Mouse (Mus musculus) CH12.LX (cell line): ENCODE measurements at regions not wholly inside any gene's neighbourhood (a gene's known extent, or its start where the extent isn't known, plus 50 kb on each side); places are given as distances from the start of the nearest gene placed in this dataset.

Experiments used
- DNase-seq: peaks from one replicate; pipeline ENCODE4 v3.0.0-alpha.2; 2013; ENCODE audit errors: extremely low read depth
- H3K27ac ChIP-seq: 2 replicates; pipeline ENCODE4 v1.5.1; 2012; ENCODE audit warnings: low read depth, mild to moderate bottlenecking, control low read depth, moderate library complexity; ENCODE audit not compliant: insufficient read depth
- H3K27me3 ChIP-seq: replicated peaks from 2 replicates; pipeline ENCODE3; 2012; ENCODE audit warnings: inconsistent platforms
- H3K36me3 ChIP-seq, 2 experiments: replicated peaks in 1 of 2; 2 replicates each; pipeline versions ENCODE3 to v1.6.1; 2012; ENCODE audit warnings: inconsistent platforms in 1 of 2, low read length in 1 of 2, mild to moderate bottlenecking in 1 of 2, mixed read lengths in 1 of 2, moderate library complexity in 1 of 2; ENCODE audit not compliant: control insufficient read depth in 1 of 2, insufficient read depth in 1 of 2
- H3K4me1 ChIP-seq, 2 experiments: 2 replicates each; pipeline ENCODE4 v1.6.1; 2012; ENCODE audit warnings: inconsistent platforms in 1 of 2, moderate library complexity in 1 of 2; ENCODE audit not compliant: insufficient read depth in 2 of 2, control insufficient read depth in 1 of 2
- H3K4me2 ChIP-seq: 2 replicates; pipeline ENCODE4 v1.6.1; 2012; ENCODE audit warnings: low read depth, mild to moderate bottlenecking, control low read depth; ENCODE audit not compliant: poor library complexity, insufficient read depth, severe bottlenecking
- H3K4me3 ChIP-seq, 3 experiments: fragments of 150-350 bp in 1 of 3; sonication (generic) in 1 of 3; replicated peaks in 1 of 3; 2 replicates each; pipeline versions ENCODE3 to v1.5.1; 2011 to 2012; ENCODE audit warnings: low read depth in 2 of 3, low read length in 2 of 3, mild to moderate bottlenecking in 2 of 3, moderate library complexity in 2 of 3, control low read depth in 1 of 3, improper control_type of control experiment in 1 of 3, inconsistent platforms in 1 of 3, mixed read lengths in 1 of 3; ENCODE audit not compliant: poor library complexity in 1 of 3
- H3K79me2 ChIP-seq: replicated peaks from 2 replicates; pipeline ENCODE4 v1.6.1; 2012; ENCODE audit warnings: mild to moderate bottlenecking, moderate library complexity; ENCODE audit not compliant: control insufficient read depth, poor library complexity, insufficient read depth, severe bottlenecking; ENCODE audit errors: extremely low read depth
- H3K9ac ChIP-seq: 2 replicates; pipeline ENCODE4 v1.6.1; 2012; ENCODE audit warnings: low read depth, mild to moderate bottlenecking, control low read depth, moderate library complexity; ENCODE audit not compliant: insufficient read depth
- H3K9me3 ChIP-seq: replicated peaks from 2 replicates; pipeline ENCODE3; 2012; ENCODE audit warnings: low read length, inconsistent platforms, mixed read lengths
- BHLHE40 ChIP-seq: IDR thresholded peaks from 2 replicates; pipeline ENCODE4 v1.6.1; 2011; ENCODE audit warnings: mild to moderate bottlenecking, low read depth, low read length, improper control_type of control experiment
- CHD2 ChIP-seq: IDR thresholded peaks from 2 replicates; pipeline ENCODE4 v1.6.1; 2011; ENCODE audit warnings: low read length, improper control_type of control experiment
- CTCF ChIP-seq, 2 experiments: IDR thresholded peaks in 1 of 2; conservative IDR thresholded peaks in 1 of 2; 2 replicates each; pipeline ENCODE4 v1.5.1; 2011 to 2012; ENCODE audit warnings: low read depth in 2 of 2, low read length in 2 of 2, improper control_type of control experiment in 1 of 2, inconsistent platforms in 1 of 2, mild to moderate bottlenecking in 1 of 2, moderate library complexity in 1 of 2
- E2F4 ChIP-seq: IDR thresholded peaks from 2 replicates; pipeline ENCODE4 v1.6.1; 2011; ENCODE audit warnings: low read depth, low read length, improper control_type of control experiment; ENCODE audit not compliant: insufficient replicate concordance
- ELF1 ChIP-seq: IDR thresholded peaks from 2 replicates; pipeline ENCODE4 v1.6.1; 2014; ENCODE audit warnings: low read depth, mild to moderate bottlenecking, inconsistent platforms, low read length, improper control_type of control experiment
- EP300 ChIP-seq: IDR thresholded peaks from 2 replicates; pipeline ENCODE4 v1.6.1; 2011; ENCODE audit warnings: low read length, improper control_type of control experiment
- ETS1 ChIP-seq: conservative IDR thresholded peaks from 2 replicates; pipeline ENCODE4 v1.6.1; 2012; ENCODE audit warnings: low read depth, mild to moderate bottlenecking, inconsistent platforms, low read length, improper control_type of control experiment, moderate library complexity
- GABPA ChIP-seq: IDR thresholded peaks from 2 replicates; pipeline ENCODE4 v1.6.1; 2012; ENCODE audit warnings: low read depth, low read length, improper control_type of control experiment, inconsistent platforms; ENCODE audit not compliant: insufficient replicate concordance
- HCFC1 ChIP-seq: IDR thresholded peaks from 2 replicates; pipeline ENCODE4 v1.6.1; 2012; ENCODE audit warnings: low read depth, mild to moderate bottlenecking, inconsistent platforms, low read length, improper control_type of control experiment
- IRF4 ChIP-seq: IDR thresholded peaks from 2 replicates; pipeline ENCODE4 v1.6.1; 2014; ENCODE audit warnings: low read depth, mild to moderate bottlenecking, inconsistent platforms, low read length, improper control_type of control experiment
- JUN ChIP-seq: IDR thresholded peaks from 2 replicates; pipeline ENCODE4 v1.6.1; 2011; ENCODE audit warnings: low read depth, mild to moderate bottlenecking, low read length, improper control_type of control experiment, moderate library complexity; ENCODE audit not compliant: insufficient read depth
- KAT2A ChIP-seq: IDR thresholded peaks from 2 replicates; pipeline ENCODE4 v1.6.1; 2012; ENCODE audit warnings: low read length, improper control_type of control experiment, inconsistent platforms; ENCODE audit not compliant: insufficient replicate concordance
- MAFK ChIP-seq: IDR thresholded peaks from 2 replicates; pipeline ENCODE4 v1.6.1; 2011; ENCODE audit warnings: low read length, improper control_type of control experiment; ENCODE audit not compliant: insufficient replicate concordance
- MAX ChIP-seq: IDR thresholded peaks from 2 replicates; pipeline ENCODE4 v1.6.1; 2011; ENCODE audit warnings: low read length, improper control_type of control experiment
- MAZ ChIP-seq: IDR thresholded peaks from 2 replicates; pipeline ENCODE4 v1.6.1; 2012; ENCODE audit warnings: low read depth, mild to moderate bottlenecking, inconsistent platforms, low read length, improper control_type of control experiment, moderate library complexity
- MXI1 ChIP-seq: IDR thresholded peaks from 2 replicates; pipeline ENCODE4 v1.6.1; 2011; ENCODE audit warnings: mild to moderate bottlenecking, low read depth, low read length, improper control_type of control experiment
- NELFE ChIP-seq: IDR thresholded peaks from 2 replicates; pipeline ENCODE4 v1.6.1; 2011; ENCODE audit warnings: low read depth, low read length, improper control_type of control experiment
- NRF1 ChIP-seq: IDR thresholded peaks from 2 replicates; pipeline ENCODE4 v1.6.1; 2014; ENCODE audit warnings: low read depth, mild to moderate bottlenecking, inconsistent platforms, low read length, improper control_type of control experiment, moderate library complexity
- PAX5 ChIP-seq: IDR thresholded peaks from 2 replicates; pipeline ENCODE4 v1.6.1; 2012; ENCODE audit warnings: low read length, inconsistent platforms, mixed read lengths
- POLR2A ChIP-seq: IDR thresholded peaks from 2 replicates; pipeline ENCODE4 v1.6.1; 2011; ENCODE audit warnings: low read depth, mild to moderate bottlenecking, improper control_type of control experiment, low read length
- POLR2AphosphoS2 ChIP-seq: IDR thresholded peaks from 2 replicates; pipeline ENCODE4 v1.6.1; 2011; ENCODE audit warnings: low read depth, low read length, improper control_type of control experiment
- RCOR1 ChIP-seq: conservative IDR thresholded peaks from 2 replicates; pipeline ENCODE4 v1.6.1; 2012; ENCODE audit warnings: low read depth, mild to moderate bottlenecking, inconsistent platforms, low read length, improper control_type of control experiment
- TBP ChIP-seq: conservative IDR thresholded peaks from 2 replicates; pipeline ENCODE4 v1.6.1; 2011; ENCODE audit warnings: low read depth, low read length, improper control_type of control experiment
- TCF12 ChIP-seq: IDR thresholded peaks from 2 replicates; pipeline ENCODE4 v1.6.1; 2014; ENCODE audit warnings: low read depth, mild to moderate bottlenecking, inconsistent platforms, low read length, improper control_type of control experiment
- UBTF ChIP-seq: IDR thresholded peaks from 2 replicates; pipeline ENCODE4 v1.6.1; 2012; ENCODE audit warnings: low read depth, mild to moderate bottlenecking, inconsistent platforms, low read length, improper control_type of control experiment, moderate library complexity
- USF2 ChIP-seq: conservative IDR thresholded peaks from 2 replicates; pipeline ENCODE4 v1.6.1; 2011; ENCODE audit warnings: low read depth, low read length, improper control_type of control experiment
- ZKSCAN1 ChIP-seq: IDR thresholded peaks from 2 replicates; pipeline ENCODE4 v1.6.1; 2012; ENCODE audit warnings: low read depth, inconsistent platforms, low read length, improper control_type of control experiment, borderline replicate concordance
- ZMIZ1 ChIP-seq: IDR thresholded peaks from 2 replicates; pipeline ENCODE4 v1.6.1; 2012; ENCODE audit warnings: low read depth, mild to moderate bottlenecking, inconsistent platforms, low read length, improper control_type of control experiment
- ZNF384 ChIP-seq: IDR thresholded peaks from 2 replicates; pipeline ENCODE4 v1.6.1; 2012; ENCODE audit warnings: low read depth, low read length, improper control_type of control experiment, inconsistent platforms
- dilution Hi-C: fragments of 300-500 bp; cut with MboI; formaldehyde crosslinking; loops from 2 replicates; pipeline ENCODE4 v1.14.3; 2020; ENCODE audit warnings: low sequenced_read_pairs; ENCODE audit not compliant: extremely low pct_unique_long_range_greater_than_20kb, extremely low pct_ligation_motif_present
- in situ Hi-C: fragments of 300-500 bp; cut with MboI; formaldehyde crosslinking; loops from 3 replicates; pipeline ENCODE4 v1.14.3; 2019; ENCODE audit warnings: low sequenced_read_pairs, low pct_ligation_motif_present, low pct_unique_long_range_greater_than_20kb, mixed read lengths

GRCm38 (mm10) chr13:16211482-16211881, 199.8 kb downstream of the Inhba start:
- Histone ChIP-seq H3K9ac (no peak overlapping the region), H3K4me2 (no peak overlapping the region), H3K36me3 (no peaks in the 10 kb centered on the region), H3K27ac (no peak overlapping the region), H3K4me1 (no peaks in the 10 kb centered on the region), H3K4me3 (no peak overlapping the region), H3K9me3 (no peaks in the 10 kb centered on the region), H3K27me3 (no peaks in the 10 kb centered on the region), H3K79me2 (no peaks in the 10 kb centered on the region)
- in situ Hi-C loops: no loop called here
- no peak for DNase-seq
- TF ChIP-seq USF2 (no peak), ELF1 (no peak), RCOR1 (no peak), TBP (no peak), PAX5 (no peak), TCF12 (no peak), ZKSCAN1 (no peak), MAZ (no peak), E2F4 (no peak), CTCF (conservative IDR thresholded peaks at IDR 0.05 in 1 of 2, IDR thresholded peaks at IDR 0.05 in 1 of 2; ENCODE audit: low read depth in 2 of 2, low read length in 2 of 2) (no peak), MXI1 (no peak), KAT2A (no peak), MAX (no peak), POLR2A (no peak), UBTF (no peak), CHD2 (no peak), MAFK (no peak), IRF4 (no peak), NELFE (no peak), ETS1 (no peak)
- dilution Hi-C loops: no loop called here

GRCm38 (mm10) chr13:16219877-16220276, 208.2 kb downstream of the Inhba start:
- TF ChIP-seq GABPA (no peak), NELFE (no peak), POLR2AphosphoS2 (no peak), NRF1 (no peak), JUN (no peak), TBP (no peak), BHLHE40 (no peak), ELF1 (no peak), PAX5 (no peak), EP300 (no peak), HCFC1 (no peak), MAX (no peak), ZMIZ1 (no peak), CHD2 (no peak), MXI1 (no peak), ZNF384 (no peak), UBTF (no peak), ETS1 (no peak), KAT2A (no peak), USF2 (no peak)
- dilution Hi-C loops: no loop called here

More at GRCm38 (mm10) chr13:16219877-16220276, 208.2 kb downstream of the Inhba start:
- Histone ChIP-seq H3K36me3 (no peaks in the 10 kb centered on the region), H3K4me1 (peaks cover 0 to 8% of the 10 kb centered on the region in 2 experiments; a peak in 2 of 4 replicates), H3K9ac (no peak overlapping the region), H3K79me2 (no peaks in the 10 kb centered on the region), H3K27ac (no peak overlapping the region), H3K9me3 (no peaks in the 10 kb centered on the region), H3K4me2 (no peak overlapping the region), H3K27me3 (no peaks in the 10 kb centered on the region), H3K4me3 (no peak overlapping the region)
- DNase-seq: no peak
- in situ Hi-C loops: no loop called here
